Mouse (Mus musculus) midbrain, postnatal 0 days (tissue): ENCODE results near the gene Dbndd2. TPM values are rescaled to one million over a fixed set of nuclear protein-coding genes. Genes with fewer than 3 reads are reported as not detected.

ENCODE experiments used
- ATAC-seq: fragments of 200-750 bp; cut with Nextera tagmentation; 2 replicates; pipeline ENCODE4 v1.8.0; 2017; ENCODE audit warnings: moderate number of reproducible peaks, mild to moderate bottlenecking, moderate TSS enrichment, moderate library complexity; ENCODE audit not compliant: low FRiP score
- DNase-seq: peaks from one replicate; pipeline ENCODE4 v3.0.0-alpha.2; 2015; ENCODE audit warnings: low spot score
- H3K27ac ChIP-seq: fragments of 300-500 bp; sonication (generic); 2 replicates; pipeline ENCODE4 v1.5.1; 2014; ENCODE audit warnings: low read depth, mild to moderate bottlenecking, low read length, mixed read lengths
- H3K27me3 ChIP-seq: fragments of 300-500 bp; sonication (generic); 2 replicates; pipeline ENCODE4 v1.6.1; 2014; ENCODE audit warnings: low read length, control low read depth, mixed read lengths; ENCODE audit not compliant: insufficient read depth
- H3K36me3 ChIP-seq: fragments of 300-500 bp; sonication (generic); 2 replicates; pipeline ENCODE4 v1.6.1; 2014; ENCODE audit warnings: low read length, control low read depth, mixed read lengths; ENCODE audit not compliant: insufficient read depth
- H3K4me1 ChIP-seq: fragments of 300-500 bp; sonication (generic); 2 replicates; pipeline ENCODE4 v1.6.1; 2014; ENCODE audit warnings: mild to moderate bottlenecking, control low read depth, antibody characterized with exemption, low read length, mixed read lengths; ENCODE audit not compliant: insufficient read depth
- H3K4me2 ChIP-seq: fragments of 300-500 bp; sonication (generic); 2 replicates; pipeline ENCODE4 v1.6.1; 2014; ENCODE audit warnings: low read depth, mild to moderate bottlenecking, low read length, mixed read lengths; ENCODE audit not compliant: poor library complexity, severe bottlenecking
- H3K4me3 ChIP-seq: fragments of 300-500 bp; sonication (generic); 2 replicates; pipeline ENCODE4 v1.5.1; 2014; ENCODE audit warnings: low read depth, mild to moderate bottlenecking, low read length, moderate library complexity
- H3K9ac ChIP-seq: fragments of 300-500 bp; sonication (generic); replicated peaks from 2 replicates; pipeline ENCODE4 v1.6.1; 2014; ENCODE audit warnings: mild to moderate bottlenecking, low read length, moderate library complexity, mixed read lengths; ENCODE audit not compliant: poor library complexity, severe bottlenecking
- H3K9me3 ChIP-seq: fragments of 300-500 bp; sonication (generic); 2 replicates; pipeline ENCODE4 v1.6.1; 2016; ENCODE audit warnings: low read length, control low read depth
- CTCF ChIP-seq: IDR thresholded peaks from 2 replicates; pipeline ENCODE4 v1.5.1; 2016; ENCODE audit warnings: antibody characterized with exemption, mild to moderate bottlenecking
- WGBS: fragments of 180-500 bp; shearing (Covaris S2); extraction: QIAGEN DNeasy Blood & Tissue Kit; methylation state at CpG from one replicate; pipeline ENCODE4 v1.1.7; 2014; 5-methylcytosine and 5-hydroxymethylcytosine counted together
- polyA plus RNA-seq: library from polyadenylated mRNA; unstranded; fragments of >200 nt; fragmentation: Nextera tagmentation; extraction: Ambion mirVana; gene quantifications from 2 replicates; pipeline ENCODE4 v1.2.1, GENCODE M21; 2015
- total RNA-seq: library from RNA; depleted of rRNA; stranded (reverse); fragments of >200 nt; gene quantifications from 2 replicates; pipeline ENCODE4 v1.2.3, GENCODE M21; 2014; rRNA removed

Dbndd2 gene
- 21.1 and 26.7 TPM in 2 replicates for total RNA-seq
- 24.8 and 25.4 TPM in 2 replicates for polyA plus RNA-seq

GRCm38 (mm10) chr2:164485681-164486257 is at the start of gene Dbndd2:
Gene Dbndd2 (plus strand): TSS chr2:164486106.
- peak within 1 kb of the TSS; percentile 99 for H3K4me2 ChIP-seq
- H3K4me1 ChIP-seq: no peaks in the 10 kb centered on the region
- peaks cover 12% of the 10 kb centered on the region for H3K36me3 ChIP-seq
- WGBS: 1% methylated on average over 26 of the region's 26 CpGs
- peak within 1 kb of the TSS; percentile 78 for H3K9ac ChIP-seq
- H3K27ac ChIP-seq: peak within 1 kb of the TSS; percentile 59; the same call in 1 of the 2 replicates
- no peaks in the 10 kb centered on the region for H3K27me3 ChIP-seq
- TF ChIP-seq CTCF: no peak
- H3K9me3 ChIP-seq: no peaks in the 10 kb centered on the region
- DNase-seq (peak; percentile 20), ATAC-seq (peak; percentile 41; the same call in 1 of the 2 replicates)
- peak within 1 kb of the TSS; percentile 89 for H3K4me3 ChIP-seq

DNA sequence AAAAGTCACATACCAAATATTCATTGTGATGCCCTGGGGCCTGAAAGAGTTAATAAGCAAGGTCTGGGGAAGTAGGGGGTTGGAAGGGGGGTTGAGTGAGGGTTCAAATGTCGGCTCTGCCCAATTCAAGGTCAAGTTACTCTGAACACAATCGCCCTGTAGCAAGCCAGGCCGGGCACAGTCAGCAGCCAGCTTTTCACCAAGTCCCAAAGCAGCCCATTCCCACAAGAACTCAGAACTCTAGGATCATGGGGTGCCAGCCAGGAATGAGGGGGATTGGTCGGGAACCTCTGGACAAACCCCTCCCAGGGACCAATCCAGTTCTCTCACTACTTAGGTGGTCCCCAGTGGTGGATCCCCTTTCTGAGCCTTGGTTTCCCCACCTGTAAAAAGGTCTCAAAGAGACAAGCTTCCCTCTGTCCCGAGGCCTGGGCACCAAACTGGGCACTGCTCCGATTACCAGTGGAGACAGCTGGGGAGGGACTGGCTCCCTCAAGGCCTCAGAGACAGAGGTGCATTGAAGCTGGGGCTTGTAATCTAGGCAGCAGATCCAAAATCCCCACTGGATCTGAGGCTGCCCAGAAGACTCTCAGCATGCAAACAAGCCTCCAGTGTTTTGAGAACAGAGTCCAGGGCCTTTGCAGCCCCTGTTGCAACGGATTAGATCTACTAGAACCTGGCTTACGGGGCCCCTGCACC is 49.5 kb upstream of the Dbndd2 start:
- Histone ChIP-seq H3K9ac (no peak overlapping the region), H3K4me2 (no peak overlapping the region), H3K9me3 (no peaks in the 10 kb centered on the region), H3K27me3 (peaks cover 5% of the 10 kb centered on the region; the same call in 1 of the 2 replicates), H3K4me1 (0 out of 2 replicates have a peak, but pooled peaks cover 3% of the 10 kb centered on the region), H3K4me3 (no peak overlapping the region), H3K27ac (peak overlapping the region; percentile 32; the same call in 1 of the 2 replicates), H3K36me3 (no peaks in the 10 kb centered on the region)
- no peak for TF ChIP-seq CTCF
- DNase-seq (no peak), ATAC-seq (no peak)
- WGBS: 26% methylated on average over 8 of the region's 8 CpGs

DNA sequence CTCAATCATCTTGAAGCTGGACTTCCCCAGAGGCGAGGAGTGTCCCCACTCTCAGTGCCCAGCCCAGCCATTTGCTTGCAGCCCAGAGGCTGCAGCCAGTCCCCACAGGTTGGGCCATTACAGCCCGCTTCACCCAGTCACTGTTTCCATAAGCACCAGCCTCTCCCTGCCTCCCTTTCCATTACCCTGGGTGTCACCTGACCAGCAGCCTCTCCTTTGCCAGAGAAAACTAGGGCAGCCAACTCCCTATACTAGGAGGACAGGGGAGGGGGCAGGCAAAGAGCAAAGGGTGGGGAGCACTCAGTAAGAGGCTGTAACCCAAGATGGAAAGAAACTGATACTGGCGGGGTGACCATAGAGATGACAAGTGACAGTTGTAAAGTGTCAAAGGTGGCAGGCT is 48.9 kb upstream of the Dbndd2 start:
- Histone ChIP-seq H3K4me3 (no peak overlapping the region), H3K9ac (no peak overlapping the region), H3K36me3 (no peaks in the 10 kb centered on the region), H3K27me3 (peaks cover 9% of the 10 kb centered on the region; the same call in 1 of the 2 replicates), H3K4me1 (0 out of 2 replicates have a peak, but pooled peaks cover 3% of the 10 kb centered on the region), H3K4me2 (no peak overlapping the region), H3K9me3 (no peaks in the 10 kb centered on the region), H3K27ac (peak overlapping the region; percentile 32; the same call in 1 of the 2 replicates)
- WGBS: 49% methylated on average over 3 of the region's 3 CpGs
- ATAC-seq (no peak), DNase-seq (no peak)
- no peak for TF ChIP-seq CTCF

- no peak overlapping the region for H3K4me2 ChIP-seq
- no peak overlapping the region for H3K9ac ChIP-seq
- no peaks in the 10 kb centered on the region for H3K36me3 ChIP-seq
- WGBS: 85% methylated on average over 6 of the region's 6 CpGs
- DNase-seq (no peak), ATAC-seq (no peak)
- H3K4me1 ChIP-seq: peaks cover 8% of the 10 kb centered on the region; the same call in 1 of the 2 replicates
- H3K27ac ChIP-seq: no peak overlapping the region
- no peak for TF ChIP-seq CTCF
- H3K27me3 ChIP-seq: peaks cover 14% of the 10 kb centered on the region; the same call in 1 of the 2 replicates
- no peak overlapping the region for H3K4me3 ChIP-seq
- H3K9me3 ChIP-seq: no peaks in the 10 kb centered on the region
Measured at GRCm38 (mm10) chr2:164437710-164438109, 48.2 kb upstream of the Dbndd2 start.

- DNase-seq (no peak), ATAC-seq (no peak)
- Histone ChIP-seq H3K9ac (no peak overlapping the region), H3K36me3 (no peaks in the 10 kb centered on the region), H3K27ac (no peak overlapping the region), H3K4me2 (no peak overlapping the region), H3K27me3 (peaks cover 14% of the 10 kb centered on the region; the same call in 1 of the 2 replicates), H3K4me3 (no peak overlapping the region), H3K9me3 (no peaks in the 10 kb centered on the region), H3K4me1 (peaks cover 9% of the 10 kb centered on the region; the same call in 1 of the 2 replicates)
- TF ChIP-seq CTCF: no peak
- 71% methylated on average over 8 of the region's 8 CpGs for WGBS
Measured at GRCm38 (mm10) chr2:164438257-164438656, 47.6 kb upstream of the Dbndd2 start.

GRCm38 (mm10) chr2:164439001-164439421 is 46.9 kb upstream of the Dbndd2 start:
- Histone ChIP-seq H3K9ac (no peak overlapping the region), H3K9me3 (no peaks in the 10 kb centered on the region), H3K36me3 (no peaks in the 10 kb centered on the region), H3K27ac (no peak overlapping the region), H3K4me1 (peaks cover 9% of the 10 kb centered on the region; the same call in 1 of the 2 replicates), H3K27me3 (peaks cover 14% of the 10 kb centered on the region; the same call in 1 of the 2 replicates), H3K4me2 (no peak overlapping the region), H3K4me3 (no peak overlapping the region)
- TF ChIP-seq CTCF: no peak
- ATAC-seq (no peak), DNase-seq (no peak)
- 64% methylated on average over 3 of the region's 3 CpGs for WGBS
